Comparison of ENCODE assay signal across 19 mouse cellular contexts in the genomic region with DNA sequence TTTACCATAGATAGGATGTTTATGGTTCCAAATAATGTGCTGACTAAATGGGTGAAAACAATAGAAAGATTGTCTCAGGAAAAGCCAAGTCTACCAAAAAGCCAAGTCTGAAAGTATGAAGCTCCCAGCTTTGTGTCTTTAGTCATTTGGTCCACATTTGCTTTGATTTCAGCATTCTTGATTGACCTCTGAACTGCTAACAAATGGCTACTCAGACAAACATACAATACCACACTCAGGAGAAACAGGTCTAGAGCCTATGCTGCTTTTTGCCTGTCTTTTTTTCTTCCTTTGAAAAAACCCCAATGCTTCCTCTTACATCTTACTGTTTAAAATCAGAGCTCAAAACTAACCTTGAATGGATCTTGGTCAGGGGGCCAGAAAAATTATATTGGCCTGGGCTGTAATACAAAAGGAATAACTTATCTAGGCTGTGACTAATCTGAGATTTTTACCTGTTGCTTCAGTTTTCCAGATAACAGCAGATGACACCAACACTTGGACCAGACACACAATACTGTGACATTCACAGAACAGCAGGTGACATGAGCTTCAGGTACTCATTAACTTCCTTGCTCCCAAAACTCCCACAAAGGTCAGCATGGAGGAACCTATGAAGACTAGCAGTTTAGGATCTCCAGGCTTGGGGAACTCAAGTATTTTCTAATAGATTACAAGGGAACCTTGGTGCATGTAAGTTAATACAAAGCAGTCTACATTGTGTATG.
DNase-seq lines count a peak whose midpoint lies in the region; ATAC-seq and TF ChIP-seq lines count a peak whose summit lies in the region.
"Had no signal": no experiment of that assay in that cellular context is flagged by ENCODE, and none has a peak within 500 bp of the region (broad histone marks: within the 10 kb centered on the region; RNA-seq: fewer than 3 reads in every experiment).

No protein-coding gene starts in this region.

- no peak for TF ChIP-seq CTCF in liver, adult 2 months (IDR thresholded peaks at IDR 0.05; ENCODE audit: low read depth, low read length)
- TF ChIP-seq CTCF in liver, postnatal 0 days (IDR thresholded peaks at IDR 0.05; ENCODE audit: low read depth) = no peak

- H3K79me2 ChIP-seq in liver, adult 2 months (ENCODE audit: control insufficient read depth, insufficient read depth, low read length) = no peaks in the 10 kb centered on the region

- H3K4me3 ChIP-seq in liver, adult 2 months (ENCODE audit: insufficient read depth, low read depth, low read length) = no peak overlapping the region
- H3K4me3 ChIP-seq in liver, embryonic 12.5 days = no peak overlapping the region
- no peak overlapping the region for H3K4me3 ChIP-seq in liver, postnatal 0 days (ENCODE audit: low read depth, low read length)
- no peak overlapping the region for H3K4me3 ChIP-seq in liver, embryonic 11.5 days (ENCODE audit: low read depth, low read length)

- H3K36me3 ChIP-seq in liver, adult 2 months (ENCODE audit: control insufficient read depth, insufficient read depth, low read length) = no peaks in the 10 kb centered on the region
- H3K36me3 ChIP-seq in liver, embryonic 12.5 days = no peaks in the 10 kb centered on the region
- no peaks in the 10 kb centered on the region for H3K36me3 ChIP-seq in liver, postnatal 0 days (replicated peaks; ENCODE audit: insufficient read depth, low read length)
- H3K36me3 ChIP-seq in liver, embryonic 11.5 days (ENCODE audit: control insufficient read depth, insufficient read depth, low read length) = no peaks in the 10 kb centered on the region
- H3K36me3 ChIP-seq: G1E had no signal

- H3K9ac ChIP-seq in liver, adult 2 months (ENCODE audit: low read depth, low read length) = no peak overlapping the region
- no peak overlapping the region for H3K9ac ChIP-seq in liver, embryonic 12.5 days
- no peak overlapping the region for H3K9ac ChIP-seq in liver, postnatal 0 days (replicated peaks)
- H3K9ac ChIP-seq in liver, embryonic 11.5 days (ENCODE audit: low read depth, low read length) = no peak overlapping the region

- 0 out of 2 replicates have a peak overlapping the region, but pooled peaks have one; percentile 24 for H3K27ac ChIP-seq in liver, adult 2 months (replicated peaks; ENCODE audit: insufficient read depth, low read depth, low read length)
- no peak overlapping the region for H3K27ac ChIP-seq in liver, embryonic 12.5 days
- peak overlapping the region; percentile 65 for H3K27ac ChIP-seq in liver, postnatal 0 days (ENCODE audit: low read depth)
- H3K27ac ChIP-seq in liver, embryonic 11.5 days (ENCODE audit: low read depth, low read length) = no peak overlapping the region

- ATAC-seq in liver, embryonic 12.5 days = no peak
- ATAC-seq in liver, postnatal 0 days = peak; percentile 83
- ATAC-seq in liver, embryonic 11.5 days (replicated peaks; ENCODE audit: low FRiP score) = no peak
- ATAC-seq: activated CD4-positive, CD25-positive, alpha-beta regulatory T cell, adult 4 months; CD4-positive, CD25-positive, alpha-beta regulatory T cell, adult 4 months; Patski had no signal

- DNase-seq in liver, adult 2 months (ENCODE audit: extremely low read depth, low read depth, low spot score) = peak; percentile 82
- no peak for DNase-seq in liver, postnatal 0 days
- DNase-seq in liver, embryonic 11.5 days (ENCODE audit: low spot score) = no peak
- DNase-seq: adrenal gland, adult 2 months; adrenal gland, adult 8-10 months; adrenal gland, postnatal 10 days; adrenal gland, postnatal 14 days; adrenal gland, postnatal 25 days; adrenal gland, postnatal 36 days; B cell, adult 2 months; cerebellum, adult 11 months; cerebellum, adult 11-12 months; cerebellum, adult 18-20 months had no signal

- H3K4me2 ChIP-seq in liver, embryonic 12.5 days = no peak overlapping the region
- no peak overlapping the region for H3K4me2 ChIP-seq in liver, postnatal 0 days (ENCODE audit: low read depth, low read length)
- no peak overlapping the region for H3K4me2 ChIP-seq in liver, embryonic 11.5 days

- H3K9me3 ChIP-seq in liver, embryonic 12.5 days (replicated peaks) = no peaks in the 10 kb centered on the region
- H3K9me3 ChIP-seq in liver, postnatal 0 days (ENCODE audit: low read length) = no peaks in the 10 kb centered on the region
- H3K9me3 ChIP-seq in liver, embryonic 11.5 days (ENCODE audit: control insufficient read depth, low read length) = no peaks in the 10 kb centered on the region
- H3K9me3 ChIP-seq: G1E had no signal

- no peak for TF ChIP-seq POLR2A in liver, adult 2 months (IDR thresholded peaks at IDR 0.05; ENCODE audit: extremely low read depth, insufficient read depth, low read length)

- no peak for TF ChIP-seq EP300 in liver, postnatal 0 days (IDR thresholded peaks at IDR 0.05; ENCODE audit: low read depth)

- H3K4me1 ChIP-seq in liver, adult 2 months (ENCODE audit: control insufficient read depth, insufficient read depth, low read length) = peaks cover 9% of the 10 kb centered on the region; the same call in 1 of the 2 replicates
- no peaks in the 10 kb centered on the region for H3K4me1 ChIP-seq in liver, embryonic 12.5 days
- H3K4me1 ChIP-seq in liver, postnatal 0 days (ENCODE audit: insufficient read depth) = peaks cover 4% of the 10 kb centered on the region; the same call in 1 of the 2 replicates
- no peaks in the 10 kb centered on the region for H3K4me1 ChIP-seq in liver, embryonic 11.5 days (replicated peaks; ENCODE audit: control insufficient read depth, insufficient read depth, low read length)

- H3K27me3 ChIP-seq in liver, adult 2 months (ENCODE audit: control insufficient read depth, insufficient read depth, low read length) = no peaks in the 10 kb centered on the region
- no peaks in the 10 kb centered on the region for H3K27me3 ChIP-seq in liver, embryonic 12.5 days (replicated peaks)
- H3K27me3 ChIP-seq in liver, postnatal 0 days (ENCODE audit: insufficient read depth, low read length) = no peaks in the 10 kb centered on the region
- no peaks in the 10 kb centered on the region for H3K27me3 ChIP-seq in liver, embryonic 11.5 days (replicated peaks; ENCODE audit: control insufficient read depth, insufficient read depth, low read length)
- H3K27me3 ChIP-seq: CH12.LX, Patski had no signal

Comparison
In these comparisons a context has a peak if more than half of its experiments do, and no peak if none do; other contexts are left out.
1. H3K27ac ChIP-seq: peak in liver, adult 2 months (single experiment) and liver, postnatal 0 days (single experiment); none in liver, embryonic 12.5 days (single experiment) and liver, embryonic 11.5 days (single experiment).